Mouse (Mus musculus) bone marrow macrophage, adult 2 months (primary cell): ENCODE measurements around the gene Btn2a2. TPM values are rescaled to one million over a fixed set of nuclear protein-coding genes. Genes with fewer than 3 reads are reported as not detected.

ENCODE experiments used
- H3K27ac ChIP-seq: 2 replicates; pipeline ENCODE4 v1.5.1; 2012; ENCODE audit warnings: low read depth, low read length; ENCODE audit not compliant: insufficient read depth
- H3K4me1 ChIP-seq: 2 replicates; pipeline ENCODE4 v1.6.1; 2012; ENCODE audit warnings: low read length; ENCODE audit not compliant: control insufficient read depth, insufficient read depth
- H3K4me3 ChIP-seq: 2 replicates; pipeline ENCODE4 v1.5.1; 2012; ENCODE audit warnings: mild to moderate bottlenecking, low read length, moderate library complexity; ENCODE audit not compliant: insufficient read depth
- CTCF ChIP-seq: IDR thresholded peaks from 2 replicates; pipeline ENCODE4 v1.5.1; 2012; ENCODE audit warnings: low read depth, mild to moderate bottlenecking, low read length, moderate library complexity
- POLR2A ChIP-seq: IDR thresholded peaks from 2 replicates; pipeline ENCODE4 v1.6.1; 2012; ENCODE audit warnings: mild to moderate bottlenecking, low read depth, low read length, borderline replicate concordance
- polyA plus RNA-seq: library from polyadenylated mRNA; stranded (reverse); fragments of >200 nt; gene quantifications from 2 replicates; pipeline ENCODE4 v1.2.4, GENCODE M21; 2012; ENCODE audit not compliant: missing spikeins, insufficient read depth, insufficient read length

Btn2a2 gene
- polyA plus RNA-seq, 1 experiment: not detected

- TF ChIP-seq CTCF (no peak), POLR2A (no peak)
- peaks cover 19% of the 10 kb centered on the region for H3K4me1 ChIP-seq
- peak overlapping the region; percentile 54 for H3K4me3 ChIP-seq
- peak overlapping the region; percentile 75 for H3K27ac ChIP-seq
Observed at GRCm38 (mm10) chr13:23532262-23533075, 43.8 kb upstream of the Btn2a2 start.

- TF ChIP-seq POLR2A: peak; percentile 96
- TF ChIP-seq CTCF: no peak
- Histone ChIP-seq H3K4me3 (peak within 1 kb of the TSS; percentile 71), H3K27ac (peak within 1 kb of the TSS; percentile 95), H3K4me1 (peaks cover 15% of the 10 kb centered on the region)
Observed at GRCm38 (mm10) chr13:23530901-23531875, 42.5 kb upstream of the Btn2a2 start, which contains the start of gene Hist1h4h. Gene Hist1h4h, plus strand, starts transcription at chr13:23531050.

- H3K4me3 ChIP-seq: peak overlapping the region; percentile 71
- peaks cover 15% of the 10 kb centered on the region for H3K4me1 ChIP-seq
- TF ChIP-seq CTCF (no peak), POLR2A (no peak)
- H3K27ac ChIP-seq: peak overlapping the region; percentile 95
Observed at GRCm38 (mm10) chr13:23530181-23530900, 41.7 kb upstream of the Btn2a2 start.

GRCm38 (mm10) chr13:23529480-23530165, 41.0 kb upstream of the Btn2a2 start:
- Histone ChIP-seq H3K4me3 (peak overlapping the region; percentile 71), H3K4me1 (peaks cover 15% of the 10 kb centered on the region), H3K27ac (no peak overlapping the region)
- TF ChIP-seq POLR2A: no peak
- TF ChIP-seq CTCF: no peak

GRCm38 (mm10) chr13:23529005-23529404, 40.3 kb upstream of the Btn2a2 start:
- no peak overlapping the region for H3K4me3 ChIP-seq
- TF ChIP-seq CTCF (no peak), POLR2A (no peak)
- no peak overlapping the region for H3K27ac ChIP-seq
- H3K4me1 ChIP-seq: peaks cover 16% of the 10 kb centered on the region

GRCm38 (mm10) chr13:23526312-23526711, 37.7 kb upstream of the Btn2a2 start:
- H3K4me3 ChIP-seq: peak overlapping the region; percentile 69
- peak overlapping the region; percentile 32; the same call in 1 of the 2 replicates for H3K27ac ChIP-seq
- no peak for TF ChIP-seq POLR2A
- no peak for TF ChIP-seq CTCF
- H3K4me1 ChIP-seq: peaks cover 10% of the 10 kb centered on the region

- no peak for TF ChIP-seq CTCF
- TF ChIP-seq POLR2A: no peak
- H3K4me3 ChIP-seq: peak overlapping the region; percentile 44
- H3K27ac ChIP-seq: no peak overlapping the region
- H3K4me1 ChIP-seq: peaks cover 10% of the 10 kb centered on the region
Observed at GRCm38 (mm10) chr13:23525901-23526300, 37.2 kb upstream of the Btn2a2 start.

GRCm38 (mm10) chr13:23524654-23525053, 36.0 kb upstream of the Btn2a2 start:
- TF ChIP-seq POLR2A (no peak), CTCF (peak; percentile 85)
- no peak overlapping the region for H3K4me3 ChIP-seq
- H3K4me1 ChIP-seq: peaks cover 14% of the 10 kb centered on the region
- H3K27ac ChIP-seq: no peak overlapping the region
